Mouse (Mus musculus): ENCODE data around the gene Nfil3. TPM values are rescaled to one million over a fixed set of nuclear protein-coding genes. Genes with fewer than 3 reads are reported as not detected.

Nfil3 gene
- total and polyA plus RNA-seq, 3 experiments, result 3.4 to 42.4 (median 13.9) TPM

GRCm38 (mm10) chr13:52949211-52949610 lies 31.7 kb downstream of the Nfil3 start:
- Histone ChIP-seq H3K9ac (ENCODE audit: low read depth, low read length) (no peak overlapping the region), H3K36me3 (ENCODE audit: control insufficient read depth, insufficient read depth, low read length) (no peaks in the 10 kb centered on the region), H3K4me3 (no peak overlapping the region), H3K79me2 (replicated peaks; ENCODE audit: control insufficient read depth, insufficient read depth, low read length) (no peaks in the 10 kb centered on the region), H3K27me3 (ENCODE audit: control insufficient read depth, insufficient read depth, low read length) (no peaks in the 10 kb centered on the region), H3K27ac (no peak overlapping the region), H3K4me1 (ENCODE audit: control insufficient read depth, insufficient read depth, low read length) (no peaks in the 10 kb centered on the region)
- no peak for DNase-seq
- intact Hi-C loops (cut with DNase I), result no loop called here
- TF ChIP-seq EP300 (IDR thresholded peaks at IDR 0.05; ENCODE audit: insufficient read depth, low read depth, low read length) (no peak), CTCF (IDR thresholded peaks at IDR 0.05) (no peak), POLR2A (IDR thresholded peaks at IDR 0.05; ENCODE audit: insufficient read depth, low read depth, low read length) (no peak)
- WGBS, result 80% methylated on average over 3 of the region's 3 CpGs

GRCm38 (mm10) chr13:52947545-52947944 lies 33.3 kb downstream of the Nfil3 start:
- no peaks in the 10 kb centered on the region for H3K27me3 ChIP-seq (ENCODE audit: control insufficient read depth, insufficient read depth, low read length)
- 82% methylated on average over 4 of the region's 4 CpGs for WGBS
- no peak for TF ChIP-seq EP300 (IDR thresholded peaks at IDR 0.05; ENCODE audit: insufficient read depth, low read depth, low read length)
- no peak for TF ChIP-seq CTCF (IDR thresholded peaks at IDR 0.05)
- no peak for TF ChIP-seq POLR2A (IDR thresholded peaks at IDR 0.05; ENCODE audit: insufficient read depth, low read depth, low read length)

GRCm38 (mm10) chr13:52945769-52946168 lies 35.1 kb downstream of the Nfil3 start:
- no peak overlapping the region for H3K27ac ChIP-seq
- 87% methylated on average over 9 of the region's 9 CpGs for WGBS
- no peaks in the 10 kb centered on the region for H3K27me3 ChIP-seq (ENCODE audit: control insufficient read depth, insufficient read depth, low read length)
- no peaks in the 10 kb centered on the region for H3K4me1 ChIP-seq (ENCODE audit: control insufficient read depth, insufficient read depth, low read length)
- intact Hi-C loops (cut with DNase I), result no loop called here
- no peaks in the 10 kb centered on the region for H3K79me2 ChIP-seq (replicated peaks; ENCODE audit: control insufficient read depth, insufficient read depth, low read length)
- H3K9ac ChIP-seq (ENCODE audit: low read depth, low read length), result no peak overlapping the region
- no peaks in the 10 kb centered on the region for H3K36me3 ChIP-seq (ENCODE audit: control insufficient read depth, insufficient read depth, low read length)
- TF ChIP-seq POLR2A (IDR thresholded peaks at IDR 0.05; ENCODE audit: insufficient read depth, low read depth, low read length) (no peak), CTCF (IDR thresholded peaks at IDR 0.05) (no peak), EP300 (IDR thresholded peaks at IDR 0.05; ENCODE audit: insufficient read depth, low read depth, low read length) (no peak)
- DNase-seq, result no peak
- H3K4me3 ChIP-seq, result no peak overlapping the region

More at GRCm38 (mm10) chr13:52947545-52947944, 33.3 kb downstream of the Nfil3 start:
- Histone ChIP-seq H3K36me3 (ENCODE audit: control insufficient read depth, insufficient read depth, low read length) (no peaks in the 10 kb centered on the region), H3K4me3 (no peak overlapping the region), H3K27ac (no peak overlapping the region), H3K4me1 (ENCODE audit: control insufficient read depth, insufficient read depth, low read length) (no peaks in the 10 kb centered on the region), H3K79me2 (replicated peaks; ENCODE audit: control insufficient read depth, insufficient read depth, low read length) (no peaks in the 10 kb centered on the region), H3K9ac (ENCODE audit: low read depth, low read length) (no peak overlapping the region)
- DNase-seq, result no peak
- intact Hi-C loops (cut with DNase I), result no loop called here

- Histone ChIP-seq H3K79me2 (replicated peaks; ENCODE audit: control insufficient read depth, insufficient read depth, low read length) (no peaks in the 10 kb centered on the region), H3K27me3 (ENCODE audit: control insufficient read depth, insufficient read depth, low read length) (no peaks in the 10 kb centered on the region), H3K4me3 (no peak overlapping the region), H3K27ac (no peak overlapping the region), H3K9ac (ENCODE audit: low read depth, low read length) (no peak overlapping the region), H3K4me1 (ENCODE audit: control insufficient read depth, insufficient read depth, low read length) (no peaks in the 10 kb centered on the region), H3K36me3 (ENCODE audit: control insufficient read depth, insufficient read depth, low read length) (no peaks in the 10 kb centered on the region)
- TF ChIP-seq POLR2A (IDR thresholded peaks at IDR 0.05; ENCODE audit: insufficient read depth, low read depth, low read length) (no peak), EP300 (IDR thresholded peaks at IDR 0.05; ENCODE audit: insufficient read depth, low read depth, low read length) (no peak), CTCF (IDR thresholded peaks at IDR 0.05) (no peak)
- DNase-seq, result no peak
- WGBS, result 38% methylated on average over 4 of the region's 4 CpGs
- intact Hi-C loops (cut with DNase I), result no loop called here
These were observed 36.8 kb downstream of the Nfil3 start for GRCm38 (mm10) chr13:52944116-52944515.

- Histone ChIP-seq H3K79me2 (replicated peaks; ENCODE audit: control insufficient read depth, insufficient read depth, low read length) (no peaks in the 10 kb centered on the region), H3K4me1 (ENCODE audit: control insufficient read depth, insufficient read depth, low read length) (no peaks in the 10 kb centered on the region), H3K27me3 (ENCODE audit: control insufficient read depth, insufficient read depth, low read length) (no peaks in the 10 kb centered on the region), H3K9ac (ENCODE audit: low read depth, low read length) (no peak overlapping the region), H3K27ac (no peak overlapping the region), H3K4me3 (no peak overlapping the region), H3K36me3 (ENCODE audit: control insufficient read depth, insufficient read depth, low read length) (no peaks in the 10 kb centered on the region)
- 85% methylated on average over 1 of the region's 1 CpGs for WGBS
- no peak for DNase-seq
- intact Hi-C loops (cut with DNase I), result no loop called here
- TF ChIP-seq CTCF (IDR thresholded peaks at IDR 0.05) (no peak), POLR2A (IDR thresholded peaks at IDR 0.05; ENCODE audit: insufficient read depth, low read depth, low read length) (no peak), EP300 (IDR thresholded peaks at IDR 0.05; ENCODE audit: insufficient read depth, low read depth, low read length) (no peak)
These were observed 37.9 kb downstream of the Nfil3 start for GRCm38 (mm10) chr13:52942876-52943388.

GRCm38 (mm10) chr13:52940956-52941355 lies 39.9 kb downstream of the Nfil3 start:
- Histone ChIP-seq H3K27me3 (ENCODE audit: control insufficient read depth, insufficient read depth, low read length) (no peaks in the 10 kb centered on the region), H3K4me1 (ENCODE audit: control insufficient read depth, insufficient read depth, low read length) (no peaks in the 10 kb centered on the region), H3K79me2 (replicated peaks; ENCODE audit: control insufficient read depth, insufficient read depth, low read length) (no peaks in the 10 kb centered on the region), H3K27ac (no peak overlapping the region), H3K9ac (ENCODE audit: low read depth, low read length) (no peak overlapping the region), H3K4me3 (no peak overlapping the region), H3K36me3 (ENCODE audit: control insufficient read depth, insufficient read depth, low read length) (no peaks in the 10 kb centered on the region)
- no peak for DNase-seq
- WGBS, result 72% methylated on average over 7 of the region's 7 CpGs
- no peak for TF ChIP-seq EP300 (IDR thresholded peaks at IDR 0.05; ENCODE audit: insufficient read depth, low read depth, low read length)
- no peak for TF ChIP-seq POLR2A (IDR thresholded peaks at IDR 0.05; ENCODE audit: insufficient read depth, low read depth, low read length)
- no peak for TF ChIP-seq CTCF (IDR thresholded peaks at IDR 0.05)
- intact Hi-C loops (cut with DNase I), result loop anchor here (2.0 kb wide), 1 partner anchor 30 kb away; no protein-coding TSS in a partner anchor
